Mouse (Mus musculus) kidney, postnatal 14 days (tissue): ENCODE measurements around the gene Nkd1.

Source experiments
- DNase-seq: peaks from one replicate; pipeline ENCODE4 v3.0.0; 2022; ENCODE audit warnings: mixed read lengths

Nkd1 gene

GRCm38 (mm10) chr8:88538976-88539371, 17.8 kb downstream of the Nkd1 start:
- no peak for DNase-seq

- DNase-seq = no peak
These were observed 18.8 kb downstream of the Nkd1 start for GRCm38 (mm10) chr8:88539963-88540362.

GRCm38 (mm10) chr8:88542596-88543213, 21.6 kb downstream of the Nkd1 start:
- DNase-seq = no peak

- no peak for DNase-seq
These were observed 23.5 kb downstream of the Nkd1 start for GRCm38 (mm10) chr8:88544677-88545076.

- DNase-seq = no peak
These were observed 24.3 kb downstream of the Nkd1 start for GRCm38 (mm10) chr8:88545441-88545840.

- DNase-seq = peak; percentile 69
These were observed 25.0 kb downstream of the Nkd1 start for GRCm38 (mm10) chr8:88546032-88546732.

- DNase-seq = peak; percentile 77
These were observed 34.5 kb downstream of the Nkd1 start for GRCm38 (mm10) chr8:88555669-88556068.

- no peak for DNase-seq
These were observed 38.9 kb downstream of the Nkd1 start for GRCm38 (mm10) chr8:88559985-88560473.

- no peak for DNase-seq
These were observed 40.2 kb downstream of the Nkd1 start for GRCm38 (mm10) chr8:88561402-88561801.

GRCm38 (mm10) chr8:88564256-88564903, 43.2 kb downstream of the Nkd1 start:
- DNase-seq = peak; percentile 40

- DNase-seq = no peak
These were observed 45.0 kb downstream of the Nkd1 start for GRCm38 (mm10) chr8:88566119-88566518.

GRCm38 (mm10) chr8:88567314-88568121, 46.4 kb downstream of the Nkd1 start:
- DNase-seq = no peak

GRCm38 (mm10) chr8:88568211-88568610, 47.1 kb downstream of the Nkd1 start:
- DNase-seq = no peak

- DNase-seq = no peak
These were observed 48.2 kb downstream of the Nkd1 start for GRCm38 (mm10) chr8:88569366-88569765.

- DNase-seq = peak; percentile 50
These were observed 49.3 kb downstream of the Nkd1 start for GRCm38 (mm10) chr8:88570293-88570998.

- peak; percentile 54 for DNase-seq
These were observed 50.5 kb downstream of the Nkd1 start for GRCm38 (mm10) chr8:88571434-88572184.

- DNase-seq = no peak
These were observed 51.2 kb downstream of the Nkd1 start for GRCm38 (mm10) chr8:88572185-88572909.

GRCm38 (mm10) chr8:88572941-88573645, 51.9 kb downstream of the Nkd1 start:
- no peak for DNase-seq

- no peak for DNase-seq
These were observed 53.8 kb downstream of the Nkd1 start for GRCm38 (mm10) chr8:88574975-88575374.
